Mouse (Mus musculus) kidney, adult 2 months (tissue): ENCODE results near the gene Arsg. TPM values are rescaled to one million over a fixed set of nuclear protein-coding genes. Genes with fewer than 3 reads are reported as not detected.

Source experiments
- DNase-seq: peaks from one replicate; pipeline ENCODE4 v3.0.0; 2021
- H3K27ac ChIP-seq: fragments of 200-500 bp; 2 replicates; pipeline ENCODE4 v1.5.1; 2012; ENCODE audit warnings: low read depth, low read length, control low read depth, inconsistent platforms; ENCODE audit not compliant: insufficient read depth
- H3K27me3 ChIP-seq: fragments of 200-500 bp; replicated peaks from 2 replicates; pipeline ENCODE4 v1.6.1; 2012; ENCODE audit warnings: mild to moderate bottlenecking, moderate library complexity, low read length, inconsistent platforms; ENCODE audit not compliant: control insufficient read depth, insufficient read depth
- H3K36me3 ChIP-seq: fragments of 200-500 bp; 2 replicates; pipeline ENCODE4 v1.6.1; 2012; ENCODE audit warnings: mild to moderate bottlenecking, moderate library complexity, low read length, inconsistent platforms; ENCODE audit not compliant: control insufficient read depth, insufficient read depth
- H3K4me1 ChIP-seq: fragments of 200-500 bp; 2 replicates; pipeline ENCODE4 v1.6.1; 2011; ENCODE audit warnings: low read length; ENCODE audit not compliant: control insufficient read depth, insufficient read depth
- H3K4me3 ChIP-seq: fragments of 200-500 bp; 2 replicates; pipeline ENCODE4 v1.5.1; 2011; ENCODE audit warnings: mild to moderate bottlenecking, low read depth, low read length, control low read depth; ENCODE audit not compliant: insufficient read depth
- CTCF ChIP-seq: fragments of 200-500 bp; conservative IDR thresholded peaks from 2 replicates; pipeline ENCODE4 v1.5.1; 2011; ENCODE audit warnings: low read depth, mild to moderate bottlenecking, control low read depth, low read length, moderate library complexity, mixed read lengths; ENCODE audit not compliant: insufficient read depth, insufficient read length
- POLR2A ChIP-seq: fragments of 200-500 bp; IDR thresholded peaks from one replicate; pipeline ENCODE4 v1.6.1; 2011; ENCODE audit warnings: low read depth, low read length, control low read depth
- WGBS: fragments of 180-500 bp; shearing (Covaris S2); methylation state at CpG from one replicate; pipeline ENCODE4 v1.1.7; 2018; 5-methylcytosine and 5-hydroxymethylcytosine counted together
- polyA plus RNA-seq: library from polyadenylated mRNA; depleted of rRNA; stranded (reverse); fragments of >200 nt; gene quantifications from 2 replicates; pipeline ENCODE4 v1.2.3, GENCODE M21; 2012

Arsg gene
- polyA plus RNA-seq, 1 experiment, result 20.9 TPM

DNA sequence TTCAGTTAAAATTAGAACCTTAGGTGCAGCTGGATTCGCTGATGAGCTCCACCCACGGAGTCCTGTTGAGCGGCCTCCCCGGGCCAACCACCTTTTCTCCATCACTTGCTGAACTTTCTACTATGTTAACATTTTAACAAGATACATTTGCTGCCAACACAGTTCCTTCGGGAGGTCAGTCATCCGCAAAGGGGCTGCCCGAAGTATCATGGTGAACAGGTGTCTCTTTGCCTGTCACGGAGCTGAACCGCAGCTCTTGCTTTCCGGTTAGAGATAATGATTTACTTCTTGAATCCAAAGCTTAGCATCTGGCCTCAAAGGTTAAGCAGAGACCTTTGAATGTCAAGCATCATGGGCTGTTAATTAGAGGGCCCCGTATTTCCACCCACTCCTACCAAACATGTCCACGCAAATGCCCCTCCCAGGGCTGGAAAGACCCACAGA, 72.5 kb downstream of the Arsg start:
- Histone ChIP-seq H3K27me3 (no peaks in the 10 kb centered on the region), H3K27ac (peak overlapping the region; percentile 80; the same call in 1 of the 2 replicates)
- peak; percentile 95 for DNase-seq

DNA sequence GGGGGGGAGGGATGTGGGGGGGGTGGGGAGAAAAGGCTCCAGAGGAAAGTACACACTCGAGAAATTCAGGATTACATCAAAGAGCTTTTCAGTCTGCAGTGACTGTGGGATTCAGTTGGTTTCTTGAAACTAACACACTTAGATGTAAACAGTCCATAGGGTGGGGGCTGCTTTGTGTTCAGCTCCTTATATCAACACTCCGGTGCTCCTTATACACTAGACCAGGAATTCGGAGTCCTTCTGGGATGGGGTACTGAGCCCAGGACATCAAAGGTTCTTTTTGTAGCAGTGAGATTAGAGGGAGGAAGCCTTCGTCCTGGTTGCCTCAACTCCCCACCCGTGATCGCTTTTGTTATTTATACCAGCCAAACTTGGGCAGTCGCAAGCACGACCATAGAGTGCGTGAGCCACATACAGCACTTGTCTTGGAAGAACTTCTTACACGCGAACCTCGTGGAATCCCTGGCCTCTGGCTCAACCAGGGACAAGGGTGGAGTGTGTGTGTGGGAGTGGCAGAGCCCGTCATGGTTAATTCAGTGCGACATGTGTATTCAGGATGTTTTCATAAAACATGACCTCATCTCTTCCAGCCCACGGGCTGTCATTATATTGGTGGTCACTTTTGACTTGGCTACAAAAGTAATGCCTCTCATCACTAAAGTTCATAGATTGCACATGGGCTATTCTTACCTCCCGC, 73.3 kb downstream of the Arsg start:
- H3K27me3 ChIP-seq, result no peaks in the 10 kb centered on the region
- peak; percentile 10 for DNase-seq
- no peaks in the 10 kb centered on the region for H3K36me3 ChIP-seq
- peak overlapping the region; percentile 29; the same call in 1 of the 2 replicates for H3K27ac ChIP-seq
- TF ChIP-seq CTCF (no peak), POLR2A (no peak)
- 55% methylated on average over 16 of the region's 16 CpGs for WGBS
- H3K4me3 ChIP-seq, result no peak overlapping the region
- H3K4me1 ChIP-seq, result no peaks in the 10 kb centered on the region; the same call in 1 of the 2 replicates

More for the DNA sequence above, 72.5 kb downstream of the Arsg start:
- no peak for TF ChIP-seq POLR2A
- no peak for TF ChIP-seq CTCF
- no peaks in the 10 kb centered on the region for H3K36me3 ChIP-seq
- 24% methylated on average over 12 of the region's 12 CpGs for WGBS
- no peak overlapping the region for H3K4me3 ChIP-seq
- H3K4me1 ChIP-seq, result no peaks in the 10 kb centered on the region; the same call in 1 of the 2 replicates

DNA sequence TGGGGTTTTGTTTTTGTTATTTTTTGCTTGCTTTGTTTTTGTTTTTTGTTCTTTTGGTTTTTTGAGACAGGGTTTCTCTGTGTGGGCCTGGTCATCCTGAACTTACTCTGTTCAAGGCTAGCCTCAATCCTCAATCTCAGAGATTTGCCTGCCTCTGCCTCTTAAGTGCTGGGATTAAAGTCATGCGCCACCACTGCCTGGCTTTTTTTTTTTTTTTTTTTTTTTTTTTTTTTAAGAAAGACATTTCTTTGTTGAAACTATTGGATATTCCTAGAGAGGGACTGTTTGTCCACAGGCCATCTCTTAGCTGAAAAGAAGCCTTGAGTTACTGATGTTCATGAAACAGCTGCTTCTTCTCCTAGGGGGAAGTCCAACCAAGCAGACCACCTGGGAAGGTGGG, 74.5 kb downstream of the Arsg start:
- no peaks in the 10 kb centered on the region for H3K27me3 ChIP-seq
- DNase-seq, result no peak
- TF ChIP-seq CTCF (no peak), POLR2A (no peak)
- WGBS, result 88% methylated on average over 1 of the region's 1 CpGs
- no peaks in the 10 kb centered on the region for H3K36me3 ChIP-seq
- no peak overlapping the region for H3K4me3 ChIP-seq
- no peak overlapping the region for H3K27ac ChIP-seq
- no peaks in the 10 kb centered on the region; the same call in 1 of the 2 replicates for H3K4me1 ChIP-seq

DNA sequence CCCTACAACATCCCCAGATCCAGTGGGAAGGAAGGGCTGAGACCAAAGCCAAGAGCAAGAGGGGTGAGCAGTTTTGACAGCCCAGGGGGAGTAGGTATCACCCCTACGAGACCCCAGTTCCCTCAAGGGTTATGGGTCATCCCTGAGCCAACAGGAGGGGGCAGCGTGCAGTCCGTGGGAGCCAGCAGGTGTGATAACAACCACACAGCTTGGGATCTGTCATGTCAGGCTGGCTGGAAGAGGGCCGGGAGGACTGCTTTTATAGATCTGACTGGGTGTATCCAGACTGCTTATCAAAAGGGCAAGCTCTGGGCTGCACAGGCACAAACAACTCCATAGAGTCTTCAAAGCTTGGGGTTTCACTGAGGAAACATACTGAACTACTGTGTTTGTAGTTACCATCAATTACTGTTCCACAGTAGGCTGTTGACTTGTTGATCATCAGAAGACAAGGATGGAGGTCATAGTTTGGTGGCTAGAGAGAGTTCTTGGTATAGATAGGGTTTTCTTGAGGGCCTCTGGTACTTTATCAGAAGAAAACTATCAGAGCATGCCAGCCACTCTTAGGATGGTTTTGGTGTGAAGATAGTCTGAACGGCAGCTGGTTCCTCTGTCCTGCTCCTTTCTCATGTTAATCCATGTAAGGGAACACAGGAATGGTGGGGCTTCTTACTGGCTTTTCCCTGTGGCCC, 76.6 kb downstream of the Arsg start:
- DNase-seq, result no peak
- H3K4me3 ChIP-seq, result no peak overlapping the region
- H3K27me3 ChIP-seq, result no peaks in the 10 kb centered on the region
- no peaks in the 10 kb centered on the region for H3K36me3 ChIP-seq
- H3K4me1 ChIP-seq, result no peaks in the 10 kb centered on the region
- WGBS, result 77% methylated on average over 5 of the region's 5 CpGs
- H3K27ac ChIP-seq, result no peak overlapping the region
- TF ChIP-seq CTCF (no peak), POLR2A (no peak)

DNA sequence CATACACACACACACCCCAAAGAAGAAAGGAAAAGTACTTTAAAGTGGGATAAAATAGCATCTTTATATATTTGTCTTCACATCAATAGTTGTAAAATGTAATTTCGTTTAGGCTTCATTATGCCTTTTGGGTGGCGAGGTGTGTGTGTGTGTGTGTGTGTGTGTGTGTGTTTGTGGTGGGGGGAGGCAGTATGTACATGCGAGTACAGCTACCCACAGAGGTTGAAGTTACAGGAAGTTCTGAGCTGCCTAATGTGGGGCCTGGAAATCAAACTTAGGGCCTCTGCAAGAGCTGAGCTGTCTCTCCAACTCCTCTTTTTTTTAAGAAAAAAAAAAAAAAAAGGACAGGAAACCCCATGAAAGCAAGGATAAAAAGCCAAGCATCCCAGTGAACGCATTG, 80.7 kb downstream of the Arsg start:
- no peak for DNase-seq
- H3K36me3 ChIP-seq, result no peaks in the 10 kb centered on the region
- no peaks in the 10 kb centered on the region for H3K27me3 ChIP-seq
- no peak for TF ChIP-seq CTCF
- no peak for TF ChIP-seq POLR2A
- H3K4me3 ChIP-seq, result no peak overlapping the region
- no peak overlapping the region for H3K27ac ChIP-seq
- H3K4me1 ChIP-seq, result peaks cover 3% of the 10 kb centered on the region; the same call in 1 of the 2 replicates
- WGBS, result 76% methylated on average over 4 of the region's 4 CpGs

DNA sequence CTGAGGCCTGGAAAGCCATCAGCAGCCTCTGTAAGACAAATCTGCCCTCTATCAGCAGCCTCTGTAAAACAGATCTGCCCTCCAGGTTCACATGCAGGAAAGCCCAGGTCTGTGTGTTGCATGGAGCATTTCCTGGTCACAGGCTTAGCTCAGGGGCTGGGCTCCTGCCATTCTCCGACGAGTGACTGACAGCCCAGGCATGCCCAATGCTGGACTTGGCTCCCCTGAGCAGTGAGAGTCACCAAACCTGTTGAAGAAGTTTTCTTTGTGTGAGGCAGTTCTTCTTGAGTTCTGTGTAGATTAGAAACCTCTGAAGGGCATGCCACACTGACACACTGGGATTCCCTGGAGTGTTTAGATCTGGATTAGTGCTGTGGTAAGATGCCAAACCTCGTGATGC, 81.3 kb downstream of the Arsg start:
- peak; percentile 25 for DNase-seq
- Histone ChIP-seq H3K27me3 (no peaks in the 10 kb centered on the region), H3K27ac (no peak overlapping the region), H3K4me3 (no peak overlapping the region), H3K36me3 (no peaks in the 10 kb centered on the region), H3K4me1 (peaks cover 3% of the 10 kb centered on the region; the same call in 1 of the 2 replicates)
- 36% methylated on average over 3 of the region's 3 CpGs for WGBS
- TF ChIP-seq CTCF (no peak), POLR2A (no peak)

DNA sequence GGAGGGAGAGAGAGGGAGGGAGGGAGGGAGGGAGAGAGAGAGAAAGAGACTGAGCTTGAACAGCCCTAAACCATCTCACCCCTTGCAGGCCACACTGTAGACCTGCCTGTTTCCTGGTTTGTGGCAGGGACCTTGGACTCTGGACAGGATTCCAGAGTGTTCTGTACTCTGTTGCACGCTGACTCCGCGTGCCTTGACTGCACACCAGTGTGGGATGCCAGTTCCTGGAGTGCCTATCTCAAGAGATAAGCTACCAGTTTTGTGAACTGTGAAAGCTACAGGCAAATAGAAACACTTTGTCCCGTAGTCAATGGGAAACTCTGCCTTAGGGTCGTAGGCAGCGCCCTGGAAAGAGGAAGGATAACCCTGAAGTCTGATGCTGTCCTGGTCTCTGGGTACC, 83.0 kb downstream of the Arsg start:
- peaks cover 3% of the 10 kb centered on the region; the same call in 1 of the 2 replicates for H3K4me1 ChIP-seq
- H3K27ac ChIP-seq, result no peak overlapping the region
- DNase-seq, result peak; percentile 88
- no peaks in the 10 kb centered on the region for H3K27me3 ChIP-seq
- H3K36me3 ChIP-seq, result no peaks in the 10 kb centered on the region
- 65% methylated on average over 6 of the region's 6 CpGs for WGBS
- no peak for TF ChIP-seq POLR2A
- TF ChIP-seq CTCF, result no peak
- no peak overlapping the region for H3K4me3 ChIP-seq
